Comparison of ENCODE assay signal across 25 mouse cellular contexts in the genomic region with DNA sequence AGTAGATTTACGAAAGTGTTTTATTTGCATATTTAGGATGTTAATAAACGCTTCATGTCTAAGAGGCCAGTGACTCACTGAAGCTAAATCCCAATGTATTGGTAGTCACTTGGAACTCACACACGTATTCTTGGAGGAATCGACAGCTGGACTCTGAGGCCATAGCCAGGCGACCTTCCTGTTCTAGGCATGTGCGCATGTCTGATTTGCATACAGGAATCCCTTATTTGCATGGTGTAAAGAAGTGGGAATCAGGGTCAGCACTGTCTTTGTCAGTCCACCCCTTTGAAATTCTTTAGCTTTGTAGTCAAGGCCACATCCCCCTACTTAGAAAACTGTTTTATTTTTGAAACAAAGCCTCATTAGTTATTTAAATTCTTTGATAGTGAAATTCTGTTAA.
"Had no signal": no experiment of that assay in that cellular context is flagged by ENCODE, and none has a peak within 500 bp of the region (broad histone marks: within the 10 kb centered on the region; RNA-seq: fewer than 3 reads in every experiment).

No protein-coding gene starts in this region.

- H3K4me3 ChIP-seq: gastrocnemius, adult 2 months; heart, adult 2 months; heart, embryonic 10.5 days; heart, embryonic 12.5 days; hindbrain, embryonic 13.5 days; hindbrain, embryonic 15.5 days; kidney, embryonic 15.5 days; limb, embryonic 13.5 days; limb, embryonic 15.5 days; liver, embryonic 12.5 days had no signal

- H3K27ac ChIP-seq: gastrocnemius, adult 2 months; heart, adult 2 months; heart, embryonic 10.5 days; hindbrain, embryonic 13.5 days; hindbrain, embryonic 15.5 days; hindbrain, postnatal 0 days; kidney, embryonic 15.5 days; kidney, postnatal 0 days; limb, embryonic 13.5 days; limb, embryonic 15.5 days; liver, embryonic 12.5 days had no signal

- ATAC-seq: hindbrain, postnatal 0 days; intestine, embryonic 16.5 days; liver, embryonic 12.5 days had no signal

- H3K4me1 ChIP-seq: heart, embryonic 10.5 days; heart, embryonic 12.5 days; hindbrain, embryonic 13.5 days; hindbrain, embryonic 15.5 days; kidney, embryonic 15.5 days; limb, embryonic 13.5 days; limb, embryonic 15.5 days; liver, embryonic 12.5 days had no signal

- H3K36me3 ChIP-seq: heart, embryonic 10.5 days; heart, embryonic 12.5 days; hindbrain, embryonic 13.5 days; hindbrain, embryonic 15.5 days; kidney, embryonic 15.5 days; limb, embryonic 13.5 days; limb, embryonic 15.5 days; liver, embryonic 12.5 days had no signal

- H3K9ac ChIP-seq: heart, embryonic 12.5 days; hindbrain, embryonic 13.5 days; hindbrain, embryonic 15.5 days; kidney, embryonic 15.5 days; limb, embryonic 13.5 days; limb, embryonic 15.5 days; liver, embryonic 12.5 days had no signal

- H3K9me3 ChIP-seq: heart, embryonic 10.5 days; heart, embryonic 12.5 days; hindbrain, embryonic 13.5 days; hindbrain, embryonic 15.5 days; kidney, embryonic 15.5 days; limb, embryonic 13.5 days; limb, embryonic 15.5 days; liver, embryonic 12.5 days had no signal

- H3K4me2 ChIP-seq: heart, embryonic 12.5 days; hindbrain, embryonic 13.5 days; hindbrain, embryonic 15.5 days; kidney, embryonic 15.5 days; limb, embryonic 13.5 days; limb, embryonic 15.5 days; liver, embryonic 12.5 days had no signal

- DNase-seq: gastrocnemius, adult 2 months; gastrocnemius, postnatal 10 days; gastrocnemius, postnatal 25 days; heart, adult 2 months; heart, postnatal 10 days; heart, postnatal 4 days; kidney, adult 11 months; kidney, adult 2 months; kidney, adult 9 months; kidney, postnatal 14 days; kidney, postnatal 36 days; layer of hippocampus, adult 9-11 months; layer of hippocampus, postnatal 36 days; left cerebral cortex, postnatal 4 days had no signal

- H3K27me3 ChIP-seq: heart, embryonic 12.5 days; hindbrain, embryonic 13.5 days; hindbrain, embryonic 15.5 days; kidney, embryonic 15.5 days; limb, embryonic 13.5 days; limb, embryonic 15.5 days; liver, embryonic 12.5 days had no signal
